Mouse (Mus musculus): Measurements from ENCODE around the gene Msi1. TPM values are rescaled to one million over a fixed set of nuclear protein-coding genes. Genes with fewer than 3 reads are reported as not detected.

The Msi1 gene
- polyA plus RNA-seq, 1 experiment from 2014 or later, result 3.0 TPM

DNA sequence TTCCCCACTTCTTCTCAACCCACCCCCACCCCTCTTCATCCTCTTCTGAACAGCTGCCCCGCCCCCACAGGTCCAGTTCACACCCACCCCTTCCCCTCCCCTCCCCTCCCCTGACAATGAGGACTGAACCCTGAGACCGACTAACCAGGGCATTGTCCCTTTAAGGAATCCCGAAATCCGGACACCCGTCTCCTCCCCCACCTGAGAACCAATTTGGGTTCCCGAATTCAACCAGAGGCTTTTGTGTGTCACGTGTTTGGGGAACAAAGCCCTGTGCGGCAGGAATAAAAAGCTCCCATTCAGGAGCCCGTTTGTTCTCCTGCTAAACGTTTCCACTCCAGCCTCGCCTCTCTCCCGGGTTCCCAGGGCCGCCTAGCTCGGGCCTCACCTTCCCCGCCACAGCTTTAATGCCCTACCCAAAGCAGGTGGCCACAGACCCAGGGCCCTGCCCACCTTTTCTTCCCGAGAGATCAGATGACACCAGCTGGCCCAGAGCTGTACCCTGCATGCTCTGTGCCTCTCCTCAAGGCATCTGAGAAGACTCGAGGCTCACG lies 25.1 kb upstream of the Msi1 start:
- WGBS, result 7% methylated on average over 18 of the region's 18 CpGs
- Histone ChIP-seq H3K27ac (ENCODE audit: low read length) (no peak overlapping the region), H3K36me3 (ENCODE audit: control insufficient read depth, insufficient read depth, low read length) (no peaks in the 10 kb centered on the region), H3K9ac (ENCODE audit: low read depth, low read length) (peak overlapping the region; percentile 44; the same call in 1 of the 2 replicates), H3K9me3 (ENCODE audit: control insufficient read depth, low read length) (no peaks in the 10 kb centered on the region), H3K27me3 (replicated peaks; ENCODE audit: control insufficient read depth, insufficient read depth, low read length) (no peaks in the 10 kb centered on the region), H3K4me1 (ENCODE audit: control insufficient read depth, insufficient read depth, low read length) (peaks cover 10% of the 10 kb centered on the region), H3K4me2 (ENCODE audit: low read depth, low read length) (peak overlapping the region; percentile 45), H3K4me3 (ENCODE audit: low read length) (peak overlapping the region; percentile 22)
- peak; percentile 45; the same call in 1 of the 2 replicates for ATAC-seq

DNA sequence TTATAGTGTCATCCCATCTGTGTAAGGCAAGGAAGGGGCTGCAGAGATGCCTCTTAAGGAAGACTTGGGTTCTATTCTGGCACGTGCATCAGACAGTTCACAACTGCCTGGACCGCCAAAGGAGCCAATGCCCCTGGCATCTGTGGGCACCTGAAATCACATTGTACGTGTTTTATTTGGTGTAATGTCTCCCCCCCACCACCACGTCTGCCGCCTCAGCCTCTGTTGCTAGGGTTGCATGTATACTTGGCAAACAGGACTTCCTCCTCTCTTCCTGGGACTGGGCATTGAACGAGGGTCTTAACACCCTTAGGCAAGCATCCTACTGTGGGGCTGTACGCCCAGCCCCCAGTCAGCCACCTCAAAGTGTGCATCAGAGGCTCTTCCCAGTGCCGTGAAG lies 24.2 kb upstream of the Msi1 start:
- 74% methylated on average over 8 of the region's 8 CpGs for WGBS
- H3K36me3 ChIP-seq (ENCODE audit: control insufficient read depth, insufficient read depth, low read length), result no peaks in the 10 kb centered on the region
- ATAC-seq, result no peak
- no peaks in the 10 kb centered on the region for H3K9me3 ChIP-seq (ENCODE audit: control insufficient read depth, low read length)
- H3K4me3 ChIP-seq (ENCODE audit: low read length), result no peak overlapping the region
- H3K27me3 ChIP-seq (replicated peaks; ENCODE audit: control insufficient read depth, insufficient read depth, low read length), result no peaks in the 10 kb centered on the region
- H3K27ac ChIP-seq (ENCODE audit: low read length), result no peak overlapping the region
- no peak overlapping the region for H3K9ac ChIP-seq (ENCODE audit: low read depth, low read length)
- peaks cover 10% of the 10 kb centered on the region for H3K4me1 ChIP-seq (ENCODE audit: control insufficient read depth, insufficient read depth, low read length)
- H3K4me2 ChIP-seq (ENCODE audit: low read depth, low read length), result no peak overlapping the region

DNA sequence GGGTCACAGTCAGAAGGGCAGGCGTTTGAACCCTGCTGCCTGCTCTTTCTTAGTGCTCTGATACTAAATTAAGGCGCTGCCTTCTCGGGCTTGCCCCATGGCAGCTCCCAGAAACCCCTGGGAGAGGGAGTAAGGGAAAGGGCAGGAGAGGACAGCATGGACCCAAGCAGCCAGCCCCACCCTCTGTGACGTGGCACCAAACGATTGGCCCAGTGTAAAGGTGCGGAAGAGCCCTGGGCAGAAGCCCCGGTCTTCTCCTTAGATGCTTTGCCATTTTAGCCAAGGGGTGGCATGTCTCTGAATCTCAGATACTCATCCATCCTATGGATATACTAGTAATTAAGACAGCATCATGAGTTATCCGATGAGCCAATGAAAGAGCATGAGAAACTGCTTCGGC lies 21.3 kb upstream of the Msi1 start:
- Histone ChIP-seq H3K9me3 (ENCODE audit: control insufficient read depth, low read length) (no peaks in the 10 kb centered on the region), H3K27me3 (replicated peaks; ENCODE audit: control insufficient read depth, insufficient read depth, low read length) (no peaks in the 10 kb centered on the region), H3K36me3 (ENCODE audit: control insufficient read depth, insufficient read depth, low read length) (no peaks in the 10 kb centered on the region), H3K4me1 (ENCODE audit: control insufficient read depth, insufficient read depth, low read length) (peaks cover 10% of the 10 kb centered on the region), H3K9ac (ENCODE audit: low read depth, low read length) (no peak overlapping the region), H3K27ac (ENCODE audit: low read length) (no peak overlapping the region), H3K4me3 (ENCODE audit: low read length) (no peak overlapping the region), H3K4me2 (ENCODE audit: low read depth, low read length) (0 out of 2 replicates have a peak overlapping the region, but pooled peaks have one; percentile 14)
- WGBS, result 27% methylated on average over 9 of the region's 9 CpGs
- peak; percentile 62; the same call in 1 of the 2 replicates for ATAC-seq

DNA sequence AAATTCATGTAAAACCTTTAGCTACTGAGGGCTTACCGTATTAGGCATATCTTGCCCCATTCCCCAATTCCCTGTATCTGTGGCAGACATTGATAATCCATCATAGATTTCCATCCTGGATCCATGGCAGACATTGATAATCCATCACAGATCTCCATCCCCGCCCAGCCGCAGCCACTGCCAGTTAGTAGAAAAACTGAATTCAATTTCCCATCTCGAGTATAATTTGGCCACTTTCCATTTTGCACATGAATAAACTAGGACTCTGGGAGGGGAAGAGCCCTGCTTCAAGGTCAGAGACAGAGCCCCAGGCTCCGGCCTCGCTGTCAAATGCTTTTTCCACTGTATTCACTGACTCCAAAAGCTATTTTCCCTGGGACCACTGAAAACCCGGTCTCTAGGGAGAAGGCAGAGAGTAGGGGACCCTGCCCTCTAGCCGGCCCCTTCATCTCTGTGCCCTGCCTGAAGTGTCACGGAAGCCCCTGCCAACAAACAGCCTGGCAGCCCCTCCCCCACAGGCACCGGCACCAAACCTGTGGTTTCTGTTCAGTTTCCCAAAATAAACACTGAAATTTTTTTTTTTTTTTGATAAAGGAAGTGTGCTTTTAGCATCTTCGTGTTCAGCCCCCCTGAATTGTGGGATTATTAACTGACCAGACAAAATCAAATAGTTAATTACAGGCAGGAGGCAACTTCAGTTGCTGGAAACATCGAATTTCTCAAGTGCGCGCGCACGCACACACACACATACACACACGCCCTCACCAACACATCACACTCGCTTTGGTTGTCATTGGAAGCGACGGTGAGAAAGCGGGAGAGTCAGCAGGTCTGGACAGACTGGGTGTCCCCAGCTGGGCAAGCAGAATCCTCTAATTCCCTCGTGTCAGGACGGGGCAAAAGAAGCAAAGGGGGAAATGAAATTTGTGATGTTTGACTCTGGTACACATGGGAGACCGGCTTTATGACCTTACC lies 14.0 kb upstream of the Msi1 start:
- Histone ChIP-seq H3K4me1 (ENCODE audit: control insufficient read depth, insufficient read depth, low read length) (no peaks in the 10 kb centered on the region), H3K9me3 (ENCODE audit: control insufficient read depth, low read length) (no peaks in the 10 kb centered on the region; the same call in 1 of the 2 replicates), H3K36me3 (ENCODE audit: control insufficient read depth, insufficient read depth, low read length) (no peaks in the 10 kb centered on the region), H3K4me2 (ENCODE audit: low read depth, low read length) (no peak overlapping the region), H3K27me3 (replicated peaks; ENCODE audit: control insufficient read depth, insufficient read depth, low read length) (no peaks in the 10 kb centered on the region), H3K9ac (ENCODE audit: low read depth, low read length) (no peak overlapping the region), H3K27ac (ENCODE audit: low read length) (no peak overlapping the region), H3K4me3 (ENCODE audit: low read length) (no peak overlapping the region)
- ATAC-seq, result no peak
- 56% methylated on average over 24 of the region's 24 CpGs for WGBS

DNA sequence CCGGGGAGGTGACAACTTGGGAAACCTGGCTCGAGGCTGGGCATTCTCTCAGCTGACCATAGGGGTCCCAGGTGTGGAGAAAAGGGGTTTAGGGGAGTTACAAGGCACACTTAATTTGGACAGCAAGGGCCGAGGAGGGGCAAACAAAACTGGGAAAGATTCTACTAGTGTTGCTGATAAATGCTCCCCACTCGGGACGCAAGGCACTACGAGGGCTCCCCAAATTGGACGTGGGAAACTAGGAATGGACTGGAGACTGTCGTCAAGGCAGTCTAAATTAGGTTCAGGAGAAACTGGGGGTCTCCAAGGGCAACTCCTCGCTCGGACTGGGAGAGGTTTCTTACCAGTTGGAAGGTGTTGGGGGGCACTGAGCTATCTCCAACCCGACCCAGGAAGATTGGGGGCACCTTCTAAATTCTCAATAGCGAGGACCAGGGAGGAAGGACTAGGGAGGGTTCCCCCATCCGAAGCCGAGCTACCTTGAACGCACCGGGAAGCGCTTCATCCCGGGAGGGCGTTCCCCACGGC lies 504 bp upstream of the Msi1 start:
- peaks cover 13% of the 10 kb centered on the region for H3K4me1 ChIP-seq (ENCODE audit: control insufficient read depth, insufficient read depth, low read length)
- peak overlapping the region; percentile 99 for H3K4me2 ChIP-seq (ENCODE audit: low read depth, low read length)
- no peaks in the 10 kb centered on the region for H3K9me3 ChIP-seq (ENCODE audit: control insufficient read depth, low read length)
- peak overlapping the region; percentile 90 for H3K9ac ChIP-seq (ENCODE audit: low read depth, low read length)
- H3K27ac ChIP-seq (ENCODE audit: low read length), result no peak overlapping the region
- 6% methylated on average over 20 of the region's 20 CpGs for WGBS
- ATAC-seq, result no peak
- no peaks in the 10 kb centered on the region for H3K36me3 ChIP-seq (ENCODE audit: control insufficient read depth, insufficient read depth, low read length)
- H3K27me3 ChIP-seq (replicated peaks; ENCODE audit: control insufficient read depth, insufficient read depth, low read length), result peaks cover 5% of the 10 kb centered on the region
- peak overlapping the region; percentile 87 for H3K4me3 ChIP-seq (ENCODE audit: low read length)

DNA sequence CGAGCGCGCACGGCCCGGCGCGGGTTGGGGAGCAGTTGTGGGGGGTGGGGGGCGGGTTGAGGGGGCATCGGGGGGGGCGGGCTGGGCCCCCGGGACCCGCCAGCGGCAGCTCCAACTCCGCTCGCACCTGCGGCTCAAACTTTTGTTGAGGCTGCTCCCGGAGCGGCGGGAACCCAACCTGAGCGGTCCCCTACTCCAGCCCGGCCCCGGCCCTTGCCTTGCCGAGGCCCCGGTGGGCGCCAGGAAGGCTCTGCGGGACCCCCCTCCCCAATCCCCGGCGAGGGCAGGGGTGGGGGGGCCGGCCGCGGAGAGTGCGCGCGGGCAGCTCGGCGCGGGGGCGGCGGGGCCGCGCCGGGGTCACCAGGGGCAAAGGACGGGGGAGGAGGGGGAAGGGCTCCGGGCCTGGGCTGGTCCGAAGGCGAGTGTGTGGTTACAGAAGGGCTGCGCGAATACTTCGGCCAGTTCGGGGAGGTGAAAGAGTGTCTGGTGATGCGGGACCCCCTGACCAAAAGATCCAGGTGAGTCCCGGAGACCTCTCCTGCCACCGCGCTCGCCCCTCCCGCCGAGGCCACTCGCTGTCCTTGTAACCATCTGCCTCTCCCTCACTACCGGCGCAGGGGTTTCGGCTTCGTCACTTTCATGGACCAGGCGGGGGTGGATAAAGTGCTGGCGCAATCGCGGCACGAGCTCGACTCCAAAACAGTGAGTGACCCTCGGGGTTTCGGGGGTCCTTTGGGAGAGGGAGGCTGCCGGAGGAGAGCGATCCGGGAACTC lies 975 bp downstream of the Msi1 start:
- peak; percentile 24 for ATAC-seq

DNA sequence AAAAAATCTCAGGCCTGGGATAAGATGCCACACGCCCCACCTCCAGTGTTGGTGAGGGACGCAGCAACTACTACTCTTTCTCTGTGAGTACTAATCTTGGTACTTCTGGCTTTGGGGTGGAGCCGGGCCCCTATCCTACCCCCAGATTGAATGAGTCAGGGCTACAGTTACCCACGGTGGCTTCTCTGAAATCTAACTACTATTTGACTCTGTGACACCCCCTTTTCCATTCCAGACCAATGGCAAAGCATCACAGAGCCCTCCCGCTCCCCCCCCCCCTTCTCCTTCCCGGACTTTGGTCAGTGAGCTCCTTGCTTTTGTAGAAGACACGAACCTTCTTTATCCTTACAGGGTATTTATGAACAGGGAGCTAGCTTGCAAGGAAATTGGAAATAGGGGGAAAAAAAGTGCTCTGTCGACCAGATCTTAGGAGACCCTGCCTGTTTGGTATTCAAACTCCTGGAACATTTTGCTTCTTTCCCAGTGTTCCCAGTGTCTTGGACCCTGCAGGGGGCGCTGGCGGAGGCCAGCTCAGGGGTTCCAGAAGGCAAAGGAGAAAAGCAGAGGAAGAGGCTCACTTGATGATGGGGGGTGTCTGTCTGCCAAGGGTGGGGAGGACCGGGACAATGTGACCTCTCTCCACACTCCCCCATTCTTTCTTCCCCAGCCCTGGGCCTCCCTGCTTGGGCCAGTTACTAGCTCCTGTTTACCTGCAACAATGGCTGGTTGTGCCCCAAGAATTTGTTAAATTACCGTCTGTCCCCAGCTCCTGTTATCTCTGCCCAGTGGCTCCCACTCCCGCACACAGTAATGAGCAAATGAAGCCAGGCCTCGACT lies 1.9 kb downstream of the Msi1 start:
- H3K9me3 ChIP-seq (ENCODE audit: control insufficient read depth, low read length), result no peaks in the 10 kb centered on the region
- H3K36me3 ChIP-seq (ENCODE audit: control insufficient read depth, insufficient read depth, low read length), result no peaks in the 10 kb centered on the region
- WGBS, result 16% methylated on average over 13 of the region's 14 CpGs
- peaks cover 27% of the 10 kb centered on the region for H3K4me1 ChIP-seq (ENCODE audit: control insufficient read depth, insufficient read depth, low read length)
- H3K27ac ChIP-seq (ENCODE audit: low read length), result peak overlapping the region; percentile 66
- peak overlapping the region; percentile 87 for H3K4me3 ChIP-seq (ENCODE audit: low read length)
- peak overlapping the region; percentile 90; the same call in 1 of the 2 replicates for H3K9ac ChIP-seq (ENCODE audit: low read depth, low read length)
- H3K4me2 ChIP-seq (ENCODE audit: low read depth, low read length), result peak overlapping the region; percentile 99
- ATAC-seq, result peak; percentile 34
- peaks cover 5% of the 10 kb centered on the region for H3K27me3 ChIP-seq (replicated peaks; ENCODE audit: control insufficient read depth, insufficient read depth, low read length)

More for the DNA sequence above, 975 bp downstream of the Msi1 start:
- 2% methylated on average over 63 of the region's 73 CpGs for WGBS
- H3K9me3 ChIP-seq (ENCODE audit: control insufficient read depth, low read length), result no peaks in the 10 kb centered on the region
- no peaks in the 10 kb centered on the region for H3K36me3 ChIP-seq (ENCODE audit: control insufficient read depth, insufficient read depth, low read length)
- H3K4me3 ChIP-seq (ENCODE audit: low read length), result peak overlapping the region; percentile 87
- H3K27me3 ChIP-seq (replicated peaks; ENCODE audit: control insufficient read depth, insufficient read depth, low read length), result peaks cover 5% of the 10 kb centered on the region
- H3K9ac ChIP-seq (ENCODE audit: low read depth, low read length), result peak overlapping the region; percentile 90
- peaks cover 18% of the 10 kb centered on the region for H3K4me1 ChIP-seq (ENCODE audit: control insufficient read depth, insufficient read depth, low read length)
- peak overlapping the region; percentile 66 for H3K27ac ChIP-seq (ENCODE audit: low read length)
- H3K4me2 ChIP-seq (ENCODE audit: low read depth, low read length), result peak overlapping the region; percentile 99

DNA sequence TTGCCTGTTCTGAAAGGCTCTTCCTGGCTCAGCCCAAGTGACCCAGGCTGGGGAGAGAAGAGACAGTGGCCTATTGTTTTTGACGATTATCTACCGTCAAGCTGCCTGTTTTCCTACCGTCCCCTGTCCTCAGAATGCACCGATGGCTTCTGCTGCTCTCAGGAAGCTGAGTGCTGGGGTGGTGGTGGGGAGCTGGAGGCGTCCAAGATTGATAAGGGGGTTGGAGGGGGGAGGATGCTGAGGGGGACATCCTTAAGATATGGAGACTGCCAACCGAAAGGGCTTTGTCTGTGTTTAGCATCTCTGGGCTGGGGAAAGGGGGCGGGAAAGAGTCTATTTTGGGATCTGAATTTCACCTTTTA lies 2.5 kb downstream of the Msi1 start:
- H3K4me2 ChIP-seq (ENCODE audit: low read depth, low read length), result peak overlapping the region; percentile 99
- peak overlapping the region; percentile 21; the same call in 1 of the 2 replicates for H3K4me3 ChIP-seq (ENCODE audit: low read length)
- H3K27ac ChIP-seq (ENCODE audit: low read length), result peak overlapping the region; percentile 48
- ATAC-seq, result no peak
- no peaks in the 10 kb centered on the region for H3K9me3 ChIP-seq (ENCODE audit: control insufficient read depth, low read length)
- 28% methylated on average over 7 of the region's 7 CpGs for WGBS
- no peaks in the 10 kb centered on the region for H3K36me3 ChIP-seq (ENCODE audit: control insufficient read depth, insufficient read depth, low read length)
- peaks cover 5% of the 10 kb centered on the region for H3K27me3 ChIP-seq (replicated peaks; ENCODE audit: control insufficient read depth, insufficient read depth, low read length)
- peak overlapping the region; percentile 45; the same call in 1 of the 2 replicates for H3K9ac ChIP-seq (ENCODE audit: low read depth, low read length)
- peaks cover 33% of the 10 kb centered on the region for H3K4me1 ChIP-seq (ENCODE audit: control insufficient read depth, insufficient read depth, low read length)

All from intestine, embryonic 16.5 days (tissue).